Mouse (Mus musculus) heart, embryonic 11.5 days (tissue): ENCODE measurements around the gene Fgfr1op2. TPM values are rescaled to one million over a fixed set of nuclear protein-coding genes. Genes with fewer than 3 reads are reported as not detected.

Experiments used
- ATAC-seq: fragments of 200-750 bp; cut with Nextera tagmentation; replicated peaks from 2 replicates; pipeline ENCODE4 v1.8.0; 2017; ENCODE audit warnings: moderate library complexity; ENCODE audit not compliant: insufficient number of reproducible peaks, low FRiP score, low TSS enrichment
- H3K27ac ChIP-seq: fragments of 300-500 bp; sonication (generic); 2 replicates; pipeline ENCODE4 v1.5.1; 2014; ENCODE audit warnings: mild to moderate bottlenecking, low read depth, low read length
- H3K27me3 ChIP-seq: fragments of 300-500 bp; sonication (generic); 2 replicates; pipeline ENCODE4 v1.6.1; 2014; ENCODE audit warnings: mild to moderate bottlenecking, low read length, mixed read lengths; ENCODE audit not compliant: control insufficient read depth, insufficient read depth
- H3K36me3 ChIP-seq: fragments of 300-500 bp; sonication (generic); 2 replicates; pipeline ENCODE4 v1.6.1; 2014; ENCODE audit warnings: mild to moderate bottlenecking, low read length, moderate library complexity, mixed read lengths; ENCODE audit not compliant: control insufficient read depth, insufficient read depth
- H3K4me1 ChIP-seq: fragments of 300-500 bp; sonication (generic); 2 replicates; pipeline ENCODE4 v1.6.1; 2014; ENCODE audit warnings: low read length; ENCODE audit not compliant: control insufficient read depth, insufficient read depth
- H3K4me2 ChIP-seq: fragments of 300-500 bp; sonication (generic); 2 replicates; pipeline ENCODE4 v1.6.1; 2014; ENCODE audit warnings: mild to moderate bottlenecking, moderate library complexity
- H3K4me3 ChIP-seq: fragments of 300-500 bp; sonication (generic); 2 replicates; pipeline ENCODE4 v1.5.1; 2014; ENCODE audit warnings: low read depth, low read length
- H3K9ac ChIP-seq: fragments of 300-500 bp; sonication (generic); 2 replicates; pipeline ENCODE4 v1.6.1; 2014; ENCODE audit warnings: mild to moderate bottlenecking, low read depth, low read length, moderate library complexity
- H3K9me3 ChIP-seq: fragments of 300-500 bp; sonication (generic); replicated peaks from 2 replicates; pipeline ENCODE4 v1.6.1; 2016; ENCODE audit warnings: low read length; ENCODE audit not compliant: control insufficient read depth
- WGBS: fragments of 180-500 bp; shearing (Covaris S2); extraction: QIAGEN DNeasy Blood & Tissue Kit; methylation state at CpG from one replicate; pipeline ENCODE4 v1.1.7; 2014; ENCODE audit not compliant: insufficient replicate concordance; 5-methylcytosine and 5-hydroxymethylcytosine counted together
- polyA plus RNA-seq: library from polyadenylated mRNA; unstranded; fragments of >200 nt; fragmentation: Nextera tagmentation; extraction: Ambion mirVana; gene quantifications from 2 replicates; pipeline ENCODE4 v1.2.1, GENCODE M21; 2014

Fgfr1op2 gene
- polyA plus RNA-seq, 1 experiment from 2014 or later: 92.8 TPM

DNA sequence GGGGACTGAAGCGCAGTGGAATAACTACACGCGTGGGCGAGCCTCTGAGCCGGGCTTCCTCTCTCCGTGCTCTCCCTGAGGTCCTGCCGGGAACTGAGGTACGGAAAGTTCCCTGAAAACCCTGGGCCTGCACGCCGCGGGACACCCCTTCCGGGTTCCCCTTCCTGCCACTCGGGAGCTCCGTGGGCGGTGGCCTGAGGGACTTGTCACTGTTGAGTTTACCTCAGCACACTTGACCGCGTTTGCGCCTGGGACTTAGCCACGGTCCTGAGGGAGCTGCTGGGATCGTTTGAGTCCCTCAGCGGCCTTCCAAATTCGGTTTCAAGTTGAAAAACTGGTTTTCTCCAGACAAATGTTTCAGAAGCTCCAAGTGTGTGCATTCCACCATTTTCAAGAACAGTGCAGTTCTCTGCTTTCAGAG lies 1.1 kb downstream of the Fgfr1op2 start:
- Histone ChIP-seq H3K27ac (peak overlapping the region; percentile 98), H3K9ac (peak overlapping the region; percentile 94), H3K4me1 (peaks cover 20% of the 10 kb centered on the region), H3K4me2 (peak overlapping the region; percentile 83), H3K36me3 (no peaks in the 10 kb centered on the region), H3K9me3 (no peaks in the 10 kb centered on the region), H3K27me3 (no peaks in the 10 kb centered on the region), H3K4me3 (peak overlapping the region; percentile 86)
- ATAC-seq: peak; percentile 63
- under 1% methylated on average over 22 of the region's 22 CpGs for WGBS

DNA sequence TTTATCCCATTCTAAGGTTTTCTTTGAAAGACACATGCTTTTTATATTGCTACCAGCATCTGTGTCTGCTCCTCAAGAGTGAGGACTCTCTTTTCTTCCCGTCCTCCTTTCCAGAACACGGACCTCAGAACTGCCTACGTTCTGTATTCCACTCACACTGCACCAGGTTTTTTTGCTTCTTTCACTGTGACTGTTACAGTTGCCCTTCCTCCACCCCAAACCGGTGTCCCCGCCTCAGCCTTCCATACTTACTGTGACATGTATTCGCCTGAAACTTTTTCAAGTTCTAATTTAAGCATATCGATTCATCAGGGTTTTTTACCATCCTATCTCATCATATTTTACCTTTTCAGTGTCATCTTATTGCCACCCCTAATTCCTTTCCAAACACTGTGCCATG lies 1.6 kb downstream of the Fgfr1op2 start:
- Histone ChIP-seq H3K4me3 (peak overlapping the region; percentile 86), H3K27ac (peak overlapping the region; percentile 98), H3K27me3 (no peaks in the 10 kb centered on the region), H3K9me3 (no peaks in the 10 kb centered on the region), H3K9ac (peak overlapping the region; percentile 94), H3K4me1 (peaks cover 20% of the 10 kb centered on the region), H3K36me3 (no peaks in the 10 kb centered on the region), H3K4me2 (peak overlapping the region; percentile 83)
- ATAC-seq: no peak
- WGBS: 11% methylated on average over 7 of the region's 7 CpGs

DNA sequence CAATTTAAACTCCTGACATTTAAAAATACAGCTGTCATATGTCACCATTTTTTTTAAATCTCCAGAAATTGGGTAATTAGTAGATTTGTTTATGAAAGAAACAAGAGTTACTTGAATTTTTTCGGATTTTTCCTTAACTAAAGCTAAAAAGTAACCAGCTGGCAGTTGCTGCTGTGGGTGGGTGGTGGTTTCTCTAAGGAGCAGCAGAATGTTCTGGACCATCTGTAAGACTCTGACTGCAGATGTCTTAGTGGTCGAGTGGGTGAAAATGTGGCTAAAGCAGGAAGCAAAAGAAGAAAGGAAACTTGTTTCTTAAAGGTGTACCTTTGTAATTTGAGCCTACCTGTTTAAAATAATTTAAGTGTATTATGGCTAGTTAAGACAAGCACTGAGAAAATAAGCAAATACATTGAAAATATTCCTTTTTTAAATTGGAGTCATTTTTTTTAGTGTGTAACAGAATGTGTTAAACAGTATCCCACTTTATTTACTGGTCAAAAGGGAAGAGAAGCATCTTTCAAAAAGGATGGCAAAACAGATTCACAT lies 3.5 kb downstream of the Fgfr1op2 start:
- Histone ChIP-seq H3K27me3 (no peaks in the 10 kb centered on the region), H3K27ac (no peak overlapping the region), H3K36me3 (no peaks in the 10 kb centered on the region), H3K4me1 (peaks cover 12% of the 10 kb centered on the region), H3K9me3 (no peaks in the 10 kb centered on the region), H3K9ac (no peak overlapping the region), H3K4me3 (no peak overlapping the region), H3K4me2 (no peak overlapping the region)
- ATAC-seq: no peak
- WGBS: 41% methylated on average over 2 of the region's 2 CpGs

DNA sequence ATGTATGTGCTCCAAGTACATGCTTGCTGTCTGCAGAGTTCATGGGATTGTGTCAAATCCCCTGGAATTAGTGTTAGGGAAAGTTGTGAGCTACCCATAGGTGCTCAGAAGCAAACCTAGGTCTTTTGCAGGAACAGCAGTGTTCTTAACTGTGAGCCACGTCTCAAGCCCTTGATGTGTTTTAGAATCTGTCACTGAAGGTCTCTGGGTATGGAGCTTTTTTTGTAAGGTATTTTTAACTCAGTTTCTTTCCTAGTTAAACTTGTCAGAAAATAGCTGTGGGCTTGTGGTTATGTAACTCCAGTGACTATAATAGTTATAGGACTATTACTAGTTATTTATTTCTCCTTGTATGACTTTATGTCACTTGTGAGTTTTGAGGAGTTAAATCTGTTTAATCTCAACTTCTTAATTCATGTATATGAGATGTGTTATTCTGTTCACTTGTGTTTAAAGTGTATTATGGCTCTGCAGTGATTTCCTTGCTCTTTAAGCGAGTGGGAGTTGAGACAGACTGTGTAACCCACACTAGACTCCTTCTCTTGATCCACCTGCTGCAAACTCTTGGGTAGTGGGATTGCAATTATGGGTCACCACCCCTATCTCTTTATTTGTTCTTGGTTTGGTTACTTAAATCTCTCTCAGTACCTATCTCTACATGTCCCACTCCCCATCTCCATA lies 6.5 kb downstream of the Fgfr1op2 start:
- 78% methylated on average over 2 of the region's 2 CpGs for WGBS
- ATAC-seq: no peak
- Histone ChIP-seq H3K9me3 (no peaks in the 10 kb centered on the region), H3K4me2 (no peak overlapping the region), H3K4me1 (peaks cover 5% of the 10 kb centered on the region; the same call in 1 of the 2 replicates), H3K9ac (no peak overlapping the region), H3K36me3 (peaks cover 9% of the 10 kb centered on the region), H3K4me3 (no peak overlapping the region), H3K27ac (no peak overlapping the region), H3K27me3 (no peaks in the 10 kb centered on the region)

DNA sequence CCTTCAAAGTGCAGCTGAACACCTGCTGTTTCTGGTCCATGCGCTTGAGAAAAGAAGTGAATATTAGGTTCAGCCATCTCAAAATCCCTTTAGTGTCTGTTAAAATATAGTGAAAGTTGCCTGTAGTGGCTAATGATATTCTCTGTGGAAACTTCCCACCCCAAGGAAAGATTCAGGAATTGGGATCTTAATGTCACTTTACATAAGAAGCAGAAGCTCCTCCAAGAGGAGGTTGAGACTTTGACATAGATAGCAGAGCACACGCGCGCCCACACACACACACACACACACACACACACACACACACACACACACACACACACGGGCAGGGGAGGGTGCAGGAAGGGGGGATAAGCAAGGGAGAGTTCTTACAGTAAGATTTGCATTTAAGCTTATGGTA lies 8.1 kb downstream of the Fgfr1op2 start:
- H3K4me3 ChIP-seq: no peak overlapping the region
- H3K27ac ChIP-seq: no peak overlapping the region
- peaks cover 24% of the 10 kb centered on the region for H3K36me3 ChIP-seq
- H3K4me1 ChIP-seq: no peaks in the 10 kb centered on the region
- no peaks in the 10 kb centered on the region for H3K27me3 ChIP-seq
- no peak for ATAC-seq
- H3K9me3 ChIP-seq: no peaks in the 10 kb centered on the region
- WGBS: 87% methylated on average over 5 of the region's 5 CpGs
- H3K4me2 ChIP-seq: no peak overlapping the region
- H3K9ac ChIP-seq: no peak overlapping the region

DNA sequence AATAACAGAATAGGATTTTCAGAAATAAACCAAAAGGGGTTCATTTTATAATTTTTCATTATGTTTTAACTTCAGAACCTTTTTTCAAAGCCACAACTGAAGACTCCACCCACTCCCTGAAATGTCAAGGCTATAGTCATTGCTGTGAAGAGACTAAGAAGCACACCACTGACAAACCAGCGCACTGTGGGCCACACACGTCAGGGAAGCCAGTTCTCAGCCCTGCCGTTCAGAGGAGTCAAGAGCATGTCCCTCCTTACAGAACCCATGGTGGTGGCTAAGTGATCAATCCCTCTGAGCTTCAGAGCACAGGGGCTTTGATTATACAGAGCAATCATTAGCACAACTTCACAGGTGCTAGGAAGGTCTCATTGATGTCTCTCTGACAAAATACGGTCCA lies 25.6 kb downstream of the Fgfr1op2 start:
- 78% methylated on average over 4 of the region's 4 CpGs for WGBS
- Histone ChIP-seq H3K36me3 (peaks cover 34% of the 10 kb centered on the region), H3K9me3 (no peaks in the 10 kb centered on the region), H3K4me1 (no peaks in the 10 kb centered on the region), H3K4me2 (no peak overlapping the region), H3K9ac (no peak overlapping the region), H3K4me3 (no peak overlapping the region), H3K27ac (no peak overlapping the region), H3K27me3 (no peaks in the 10 kb centered on the region)
- no peak for ATAC-seq

DNA sequence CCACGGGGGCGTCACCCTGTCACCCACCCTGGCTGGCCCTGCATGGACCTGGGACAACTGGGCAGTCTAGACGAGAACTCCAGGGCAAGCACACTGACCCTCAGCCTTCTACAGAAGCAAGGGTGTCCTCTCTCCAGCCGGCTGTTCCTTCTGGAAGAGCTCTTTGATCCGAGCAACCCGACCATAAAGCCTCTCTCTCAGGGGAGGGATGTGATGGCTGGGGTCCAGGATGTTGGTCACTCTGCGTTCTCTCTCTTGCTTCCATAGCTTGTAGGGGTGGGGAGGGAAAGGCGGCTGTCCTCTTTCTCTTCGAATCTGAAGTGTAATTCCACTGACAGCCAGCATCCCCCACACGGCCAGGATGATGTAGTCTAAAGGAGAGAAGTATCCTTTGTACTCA lies 26.6 kb downstream of the Fgfr1op2 start:
- Histone ChIP-seq H3K4me1 (no peaks in the 10 kb centered on the region), H3K4me3 (no peak overlapping the region), H3K27ac (no peak overlapping the region), H3K27me3 (no peaks in the 10 kb centered on the region), H3K9me3 (no peaks in the 10 kb centered on the region), H3K36me3 (peaks cover 32% of the 10 kb centered on the region), H3K9ac (no peak overlapping the region), H3K4me2 (no peak overlapping the region)
- ATAC-seq: no peak
- 85% methylated on average over 10 of the region's 10 CpGs for WGBS

DNA sequence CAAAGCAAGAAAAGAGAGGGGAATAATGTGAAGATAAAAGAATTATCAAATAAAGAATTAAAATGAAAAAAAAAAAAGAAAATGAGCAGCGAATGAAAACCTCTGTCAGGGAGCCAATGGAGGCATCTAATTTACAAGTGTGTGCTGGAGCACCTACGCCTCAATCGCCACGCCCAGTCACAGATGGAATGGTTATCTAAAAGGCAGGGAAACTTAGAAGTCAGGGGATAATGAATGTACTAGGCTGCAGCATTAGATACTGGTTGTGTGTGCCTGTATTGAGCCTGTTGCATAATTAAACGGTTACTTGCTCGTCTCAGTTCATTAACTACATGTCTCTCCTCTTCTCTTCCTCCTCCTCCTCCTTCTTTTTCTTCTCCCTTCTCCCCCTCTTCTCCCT lies 34.4 kb downstream of the Fgfr1op2 start:
- 81% methylated on average over 6 of the region's 6 CpGs for WGBS
- no peak overlapping the region for H3K9ac ChIP-seq
- no peaks in the 10 kb centered on the region for H3K4me1 ChIP-seq
- peaks cover 34% of the 10 kb centered on the region for H3K36me3 ChIP-seq
- ATAC-seq: 0 out of 2 replicates have a peak, but pooled peaks have one; percentile 42
- H3K4me2 ChIP-seq: no peak overlapping the region
- H3K9me3 ChIP-seq: no peaks in the 10 kb centered on the region
- H3K27ac ChIP-seq: no peak overlapping the region
- H3K4me3 ChIP-seq: no peak overlapping the region
- no peaks in the 10 kb centered on the region for H3K27me3 ChIP-seq

DNA sequence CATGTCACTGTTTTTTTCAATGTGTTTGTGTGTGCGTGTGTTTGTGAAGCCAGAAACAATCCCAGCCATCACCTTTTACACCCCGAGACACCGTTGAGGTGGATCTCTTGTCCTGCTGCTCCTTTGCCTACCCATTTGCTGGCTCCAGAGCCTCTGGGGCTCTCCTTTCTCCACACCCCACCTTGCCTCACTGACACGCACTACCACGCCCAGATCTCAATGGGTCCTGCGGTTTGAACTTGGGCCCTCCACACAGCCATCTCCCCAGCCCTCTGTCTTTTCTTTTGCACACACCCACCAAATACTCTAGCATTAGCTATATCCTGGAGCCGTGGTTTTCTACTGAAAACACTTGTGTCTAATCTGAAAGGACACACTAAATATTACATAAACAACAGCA lies 34.9 kb downstream of the Fgfr1op2 start:
- Histone ChIP-seq H3K9ac (no peak overlapping the region), H3K4me3 (no peak overlapping the region), H3K27ac (no peak overlapping the region), H3K4me2 (no peak overlapping the region), H3K4me1 (no peaks in the 10 kb centered on the region), H3K27me3 (no peaks in the 10 kb centered on the region), H3K9me3 (no peaks in the 10 kb centered on the region), H3K36me3 (peaks cover 37% of the 10 kb centered on the region)
- no peak for ATAC-seq
- 80% methylated on average over 7 of the region's 7 CpGs for WGBS
